Mouse (Mus musculus) liver, postnatal 0 days (tissue): ENCODE measurements at regions not wholly inside any gene's neighbourhood (a gene's known extent, or its start where the extent isn't known, plus 50 kb on each side); places are given as distances from the start of the nearest gene placed in this dataset.
A peak's percentile ranks its signal among the peaks of the same experiment; 100 is the strongest.

Experiments used
- ATAC-seq: fragments of 200-750 bp; cut with Nextera tagmentation; 2 replicates; pipeline ENCODE4 v1.8.0; 2017; ENCODE audit warnings: mild to moderate bottlenecking, moderate library complexity
- DNase-seq: peaks from one replicate; pipeline ENCODE4 v3.0.0-alpha.2; 2016
- H3K27ac ChIP-seq: fragments of 300-500 bp; sonication (generic); 2 replicates; pipeline ENCODE4 v1.5.1; 2014; ENCODE audit warnings: antibody characterized with exemption, moderate library complexity, mild to moderate bottlenecking, low read depth
- H3K27me3 ChIP-seq: fragments of 300-500 bp; sonication (generic); 2 replicates; pipeline ENCODE4 v1.6.1; 2014; ENCODE audit warnings: low read length, control low read depth, mixed read lengths; ENCODE audit not compliant: insufficient read depth
- H3K36me3 ChIP-seq: fragments of 300-500 bp; sonication (generic); replicated peaks from 2 replicates; pipeline ENCODE4 v1.6.1; 2014; ENCODE audit warnings: mild to moderate bottlenecking, control low read depth, low read length, moderate library complexity, mixed read lengths; ENCODE audit not compliant: insufficient read depth
- H3K4me1 ChIP-seq: fragments of 300-500 bp; sonication (generic); 2 replicates; pipeline ENCODE4 v1.6.1; 2014; ENCODE audit warnings: antibody characterized with exemption, mild to moderate bottlenecking, control low read depth; ENCODE audit not compliant: insufficient read depth
- H3K4me2 ChIP-seq: fragments of 300-500 bp; sonication (generic); 2 replicates; pipeline ENCODE4 v1.6.1; 2014; ENCODE audit warnings: low read depth, mild to moderate bottlenecking, low read length, moderate library complexity, mixed read lengths
- H3K4me3 ChIP-seq: fragments of 300-500 bp; sonication (generic); 2 replicates; pipeline ENCODE4 v1.5.1; 2014; ENCODE audit warnings: low read depth, low read length
- H3K9ac ChIP-seq: fragments of 300-500 bp; sonication (generic); replicated peaks from 2 replicates; pipeline ENCODE4 v1.6.1; 2014; ENCODE audit warnings: mild to moderate bottlenecking, moderate library complexity
- H3K9me3 ChIP-seq: fragments of 300-500 bp; sonication (generic); 2 replicates; pipeline ENCODE4 v1.6.1; 2016; ENCODE audit warnings: mild to moderate bottlenecking, control low read depth, low read length, mixed read lengths
- CTCF ChIP-seq: sonication (generic); IDR thresholded peaks from 2 replicates; pipeline ENCODE4 v1.5.1; 2016; ENCODE audit warnings: antibody characterized with exemption, low read depth
- EP300 ChIP-seq: IDR thresholded peaks from 2 replicates; pipeline ENCODE4 v1.6.1; 2016; ENCODE audit warnings: antibody characterized with exemption, low read depth, mild to moderate bottlenecking
- WGBS: fragments of 180-500 bp; shearing (Covaris S2); extraction: QIAGEN DNeasy Blood & Tissue Kit; methylation state at CpG from one replicate; pipeline ENCODE4 v1.1.7; 2014; ENCODE audit not compliant: insufficient replicate concordance; 5-methylcytosine and 5-hydroxymethylcytosine counted together

- no peaks in the 10 kb centered on the region for H3K27me3 ChIP-seq
- no peak overlapping the region for H3K4me2 ChIP-seq
- DNase-seq (no peak), ATAC-seq (no peak)
- H3K9me3 ChIP-seq, result 0 out of 2 replicates have a peak, but pooled peaks cover 3% of the 10 kb centered on the region
- no peak overlapping the region for H3K27ac ChIP-seq
- no peaks in the 10 kb centered on the region for H3K36me3 ChIP-seq
- 44% methylated on average over 4 of the region's 4 CpGs for WGBS
- H3K4me3 ChIP-seq, result no peak overlapping the region
- H3K9ac ChIP-seq, result no peak overlapping the region
- H3K4me1 ChIP-seq, result no peaks in the 10 kb centered on the region
- TF ChIP-seq EP300 (no peak), CTCF (no peak)
These were observed 195.1 kb downstream of the Phlda1 start for GRCm38 (mm10) chr10:111701138-111701537.

- H3K27ac ChIP-seq, result 0 out of 2 replicates have a peak overlapping the region, but pooled peaks have one; percentile 24
- DNase-seq, result peak; percentile 25
- H3K4me1 ChIP-seq, result no peaks in the 10 kb centered on the region
- H3K36me3 ChIP-seq, result no peaks in the 10 kb centered on the region
- no peak overlapping the region for H3K4me2 ChIP-seq
- peak; percentile 82 for ATAC-seq
- no peak overlapping the region for H3K4me3 ChIP-seq
- no peak overlapping the region for H3K9ac ChIP-seq
- 0 out of 2 replicates have a peak, but pooled peaks cover 5% of the 10 kb centered on the region for H3K9me3 ChIP-seq
- WGBS, result 77% methylated on average over 6 of the region's 6 CpGs
- H3K27me3 ChIP-seq, result no peaks in the 10 kb centered on the region
- TF ChIP-seq EP300 (0 out of 2 replicates have a peak, but pooled peaks have one; percentile 25), CTCF (no peak)
These were observed 196.3 kb downstream of the Phlda1 start for GRCm38 (mm10) chr10:111702435-111702834.

- H3K9me3 ChIP-seq, result 0 out of 2 replicates have a peak, but pooled peaks cover 5% of the 10 kb centered on the region
- no peak overlapping the region for H3K27ac ChIP-seq
- ATAC-seq (no peak), DNase-seq (no peak)
- no peak overlapping the region for H3K4me3 ChIP-seq
- no peak for TF ChIP-seq CTCF
- no peak for TF ChIP-seq EP300
- H3K27me3 ChIP-seq, result no peaks in the 10 kb centered on the region
- no peak overlapping the region for H3K4me2 ChIP-seq
- no peaks in the 10 kb centered on the region for H3K36me3 ChIP-seq
- no peaks in the 10 kb centered on the region for H3K4me1 ChIP-seq
- no peak overlapping the region for H3K9ac ChIP-seq
- WGBS, result 64% methylated on average over 3 of the region's 3 CpGs
These were observed 197.4 kb downstream of the Phlda1 start for GRCm38 (mm10) chr10:111703447-111703846.

- DNase-seq, result no peak
- no peak overlapping the region for H3K4me2 ChIP-seq
- H3K9me3 ChIP-seq, result no peaks in the 10 kb centered on the region
- no peaks in the 10 kb centered on the region for H3K4me1 ChIP-seq
- H3K36me3 ChIP-seq, result no peaks in the 10 kb centered on the region
- no peak overlapping the region for H3K4me3 ChIP-seq
- no peak for TF ChIP-seq EP300
- TF ChIP-seq CTCF, result no peak
- H3K27me3 ChIP-seq, result no peaks in the 10 kb centered on the region
- WGBS, result 66% methylated on average over 5 of the region's 5 CpGs
- no peak overlapping the region for H3K27ac ChIP-seq
- ATAC-seq, result no peak
- no peak overlapping the region for H3K9ac ChIP-seq
These were observed 205.5 kb downstream of the Phlda1 start for GRCm38 (mm10) chr10:111711519-111712113.

- no peaks in the 10 kb centered on the region for H3K9me3 ChIP-seq
- no peak overlapping the region for H3K27ac ChIP-seq
- H3K4me1 ChIP-seq, result no peaks in the 10 kb centered on the region
- no peaks in the 10 kb centered on the region for H3K36me3 ChIP-seq
- H3K27me3 ChIP-seq, result no peaks in the 10 kb centered on the region
- H3K4me3 ChIP-seq, result no peak overlapping the region
- no peak overlapping the region for H3K4me2 ChIP-seq
- ATAC-seq (no peak), DNase-seq (no peak)
- H3K9ac ChIP-seq, result no peak overlapping the region
- TF ChIP-seq CTCF, result no peak
- TF ChIP-seq EP300, result no peak
- 80% methylated on average over 7 of the region's 7 CpGs for WGBS
These were observed 206.9 kb downstream of the Phlda1 start for GRCm38 (mm10) chr10:111712991-111713390.

- ATAC-seq (no peak), DNase-seq (no peak)
- Histone ChIP-seq H3K27me3 (no peaks in the 10 kb centered on the region), H3K4me3 (no peak overlapping the region), H3K27ac (no peak overlapping the region), H3K4me1 (no peaks in the 10 kb centered on the region), H3K36me3 (no peaks in the 10 kb centered on the region), H3K9me3 (no peaks in the 10 kb centered on the region), H3K9ac (no peak overlapping the region), H3K4me2 (no peak overlapping the region)
- no peak for TF ChIP-seq EP300
- no peak for TF ChIP-seq CTCF
These were observed 207.6 kb downstream of the Phlda1 start for GRCm38 (mm10) chr10:111713676-111714075.

GRCm38 (mm10) chr10:111715172-111715571 lies 209.1 kb downstream of the Phlda1 start:
- ATAC-seq, result no peak
- H3K4me2 ChIP-seq, result no peak overlapping the region
- H3K27me3 ChIP-seq, result no peaks in the 10 kb centered on the region
- H3K9me3 ChIP-seq, result no peaks in the 10 kb centered on the region
- H3K9ac ChIP-seq, result no peak overlapping the region
- TF ChIP-seq CTCF (no peak), EP300 (no peak)
- no peak overlapping the region for H3K27ac ChIP-seq
- no peak for DNase-seq
- no peaks in the 10 kb centered on the region for H3K36me3 ChIP-seq
- H3K4me1 ChIP-seq, result no peaks in the 10 kb centered on the region
- no peak overlapping the region for H3K4me3 ChIP-seq
- WGBS, result 48% methylated on average over 6 of the region's 6 CpGs
